In the genomic region with DNA sequence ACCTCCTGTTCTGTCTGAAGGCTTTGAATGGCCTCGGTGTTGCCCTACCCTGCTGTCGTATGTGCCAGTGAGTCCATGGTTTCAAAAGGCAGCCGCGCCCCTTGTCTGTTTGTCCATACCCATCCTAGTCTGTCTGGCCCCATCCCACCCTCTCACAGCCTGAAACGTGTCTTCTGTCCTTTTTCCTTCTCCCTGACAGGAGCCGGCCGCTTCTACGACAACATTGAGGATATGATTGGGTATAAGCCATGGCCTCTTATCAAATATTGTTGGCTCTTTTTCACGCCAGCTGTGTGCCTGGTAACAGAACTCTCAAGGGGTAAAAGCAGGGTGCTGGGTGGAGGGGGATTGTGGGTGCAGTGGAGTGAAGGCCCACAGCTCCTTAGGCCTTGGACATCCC, we compare ENCODE assay signal across 14 mouse cellular contexts. TPM values are rescaled to one million over a fixed set of nuclear protein-coding genes. Genes with fewer than 3 reads are reported as not detected.
"Had no signal": no experiment of that assay in that cellular context is flagged by ENCODE, and none has a peak within 500 bp of the region (broad histone marks: within the 10 kb centered on the region; RNA-seq: fewer than 3 reads in every experiment).

No protein-coding gene starts in this region.

- H3K27me3 ChIP-seq: intestine, embryonic 15.5 days; limb, embryonic 13.5 days; neural tube, embryonic 15.5 days had no signal

- H3K4me1 ChIP-seq: intestine, embryonic 15.5 days; limb, embryonic 13.5 days had no signal

- H3K4me3 ChIP-seq: intestine, embryonic 15.5 days; layer of hippocampus, adult 2 months; limb, embryonic 13.5 days; midbrain, embryonic 10.5 days; myocyte; neural tube, embryonic 15.5 days had no signal

- H3K4me2 ChIP-seq: intestine, embryonic 15.5 days; limb, embryonic 13.5 days; neural tube, embryonic 15.5 days had no signal

- H3K9ac ChIP-seq: intestine, embryonic 15.5 days; limb, embryonic 13.5 days; neural tube, embryonic 15.5 days had no signal

- H3K9me3 ChIP-seq: intestine, embryonic 15.5 days; limb, embryonic 13.5 days; midbrain, embryonic 10.5 days; neural tube, embryonic 15.5 days had no signal

- DNase-seq: kidney, adult 18-20 months; kidney, postnatal 10 days; kidney, postnatal 4 days; midbrain, embryonic 14.5 days; right cerebral cortex, adult 18-20 months; right cerebral cortex, postnatal 25 days had no signal

- H3K36me3 ChIP-seq: intestine, embryonic 15.5 days; limb, embryonic 13.5 days; midbrain, embryonic 10.5 days; neural tube, embryonic 15.5 days had no signal

- H3K27ac ChIP-seq: intestine, embryonic 15.5 days; layer of hippocampus, adult 2 months; limb, embryonic 13.5 days; midbrain, embryonic 10.5 days; neural tube, embryonic 15.5 days had no signal

RNA-seq across cellular contexts. Expression of a gene that starts 7.0 kb away (rescaled TPM):
- polyA plus RNA-seq: limb, embryonic 13.5 days; lung, embryonic 16.5 days; midbrain, embryonic 10.5 days; myocyte; neural tube, embryonic 11.5 days had no signal
